Mouse (Mus musculus) fibroblast of lung, adult 2 months (primary cell): ENCODE measurements at regions not wholly inside any gene's neighbourhood (a gene's known extent, or its start where the extent isn't known, plus 50 kb on each side); places are given as distances from the start of the nearest gene placed in this dataset.

Experiments
- DNase-seq: peaks from one replicate; pipeline ENCODE4 v3.0.0-alpha.2; 2011; ENCODE audit warnings: low read depth

DNA sequence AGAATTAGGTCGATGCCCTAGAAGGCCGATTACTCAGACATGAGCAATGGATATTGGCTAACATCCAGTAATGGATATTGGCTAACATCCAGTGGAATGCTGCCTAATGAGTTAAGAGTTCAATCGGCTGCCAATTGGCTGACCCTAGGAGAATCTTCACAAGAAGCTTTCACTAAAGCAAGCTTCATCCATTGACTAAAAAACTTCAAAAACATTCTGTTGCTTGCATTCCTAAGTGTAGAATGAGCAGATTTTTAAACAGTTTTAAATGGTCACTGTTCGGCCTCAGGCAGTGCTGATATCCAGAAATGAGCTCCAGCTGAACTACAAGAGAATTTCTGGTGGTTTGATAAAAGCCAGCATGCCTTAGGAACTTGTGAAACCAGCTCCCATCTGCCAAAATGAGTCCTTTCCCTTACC, 56.8 kb upstream of the Cenpe start:
- peak; percentile 20 for DNase-seq
